Mouse (Mus musculus): ENCODE measurements around the gene Col13a1.

DNA sequence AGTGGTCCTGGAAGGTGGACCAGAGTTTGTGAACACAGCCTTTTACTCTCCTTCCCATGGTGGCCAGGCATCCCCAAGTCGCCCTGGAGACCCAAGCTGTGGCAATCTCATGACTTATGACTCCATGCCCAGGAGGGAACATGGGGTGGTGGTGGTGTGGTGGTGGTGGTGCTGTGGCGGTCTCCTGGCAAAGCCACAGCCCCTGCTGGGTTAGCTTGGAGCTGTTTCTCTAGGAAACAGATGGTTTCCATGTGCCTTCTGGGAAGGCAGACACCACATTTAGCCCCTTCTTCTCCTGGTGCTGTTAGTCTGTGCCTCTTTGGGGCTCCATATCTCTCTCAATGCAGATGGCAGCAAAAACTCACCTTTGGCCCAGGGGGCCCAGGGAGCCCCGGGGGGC is 109.1 kb downstream of the Col13a1 start:
- TF ChIP-seq TCF12 (IDR thresholded peaks at IDR 0.05; ENCODE audit: low read depth, low read length), result no peak
- no peak for TF ChIP-seq HCFC1 (IDR thresholded peaks at IDR 0.05; ENCODE audit: low read depth, low read length)
- TF ChIP-seq USF2 (conservative IDR thresholded peaks at IDR 0.05; ENCODE audit: low read depth, low read length), result no peak
- TF ChIP-seq CTCF (conservative IDR thresholded peaks at IDR 0.05 in 1 of 2, IDR thresholded peaks at IDR 0.05 in 1 of 2; ENCODE audit: low read depth in 2 of 2, low read length in 2 of 2), result no peak
- TF ChIP-seq ZC3H11A (IDR thresholded peaks at IDR 0.05; ENCODE audit: low read depth, low read length), result no peak
- TF ChIP-seq MEF2A (IDR thresholded peaks at IDR 0.05; ENCODE audit: borderline replicate concordance, low read depth, low read length), result no peak
- TF ChIP-seq POLR2A (IDR thresholded peaks at IDR 0.05; ENCODE audit: low read depth, low read length), result no peak
- TF ChIP-seq SIN3A (IDR thresholded peaks at IDR 0.05; ENCODE audit: low read length), result no peak
